Mouse (Mus musculus) ES-E14 (cell line): ENCODE data around the gene Cd70.

Experiments
- CHD2 ChIP-seq: IDR thresholded peaks from 2 replicates; pipeline ENCODE4 v1.6.1; 2014; ENCODE audit warnings: mild to moderate bottlenecking, low read depth, low read length, inconsistent platforms
- HCFC1 ChIP-seq: IDR thresholded peaks from 2 replicates; pipeline ENCODE4 v1.6.1; 2012; ENCODE audit warnings: low read length, inconsistent platforms, borderline replicate concordance; ENCODE audit not compliant: insufficient read depth
- MAFK ChIP-seq: IDR thresholded peaks from 2 replicates; pipeline ENCODE4 v1.6.1; 2014; ENCODE audit warnings: mild to moderate bottlenecking, low read depth, low read length, inconsistent platforms; ENCODE audit not compliant: insufficient read depth
- ZC3H11A ChIP-seq: IDR thresholded peaks from 2 replicates; pipeline ENCODE4 v1.6.1; 2012; ENCODE audit warnings: low read depth, mild to moderate bottlenecking, inconsistent platforms, low read length, borderline replicate concordance
- ZNF384 ChIP-seq: IDR thresholded peaks from 2 replicates; pipeline ENCODE4 v1.6.1; 2012; ENCODE audit warnings: low read depth, low read length, inconsistent platforms

- TF ChIP-seq ZC3H11A (no peak), CHD2 (no peak), ZNF384 (no peak), MAFK (no peak), HCFC1 (no peak)
These were observed 9.9 kb downstream of the Cd70 start for GRCm38 (mm10) chr17:57139708-57140107.
